Mouse (Mus musculus): ENCODE results near the gene Fam228b. TPM values are rescaled to one million over a fixed set of nuclear protein-coding genes. Genes with fewer than 3 reads are reported as not detected.
"Not testable (repeated sequence)": the region's sequence is repeated elsewhere in the genome, so short reads cannot be mapped to it uniquely, and the experiment has no call there.

Fam228b gene
- total RNA-seq (2014; fragmentation: Nextera tagmentation), result 6.0 and 15.0 TPM in 2 replicates
- total RNA-seq (2017), result 9.9 and 32.2 TPM in 2 replicates

DNA sequence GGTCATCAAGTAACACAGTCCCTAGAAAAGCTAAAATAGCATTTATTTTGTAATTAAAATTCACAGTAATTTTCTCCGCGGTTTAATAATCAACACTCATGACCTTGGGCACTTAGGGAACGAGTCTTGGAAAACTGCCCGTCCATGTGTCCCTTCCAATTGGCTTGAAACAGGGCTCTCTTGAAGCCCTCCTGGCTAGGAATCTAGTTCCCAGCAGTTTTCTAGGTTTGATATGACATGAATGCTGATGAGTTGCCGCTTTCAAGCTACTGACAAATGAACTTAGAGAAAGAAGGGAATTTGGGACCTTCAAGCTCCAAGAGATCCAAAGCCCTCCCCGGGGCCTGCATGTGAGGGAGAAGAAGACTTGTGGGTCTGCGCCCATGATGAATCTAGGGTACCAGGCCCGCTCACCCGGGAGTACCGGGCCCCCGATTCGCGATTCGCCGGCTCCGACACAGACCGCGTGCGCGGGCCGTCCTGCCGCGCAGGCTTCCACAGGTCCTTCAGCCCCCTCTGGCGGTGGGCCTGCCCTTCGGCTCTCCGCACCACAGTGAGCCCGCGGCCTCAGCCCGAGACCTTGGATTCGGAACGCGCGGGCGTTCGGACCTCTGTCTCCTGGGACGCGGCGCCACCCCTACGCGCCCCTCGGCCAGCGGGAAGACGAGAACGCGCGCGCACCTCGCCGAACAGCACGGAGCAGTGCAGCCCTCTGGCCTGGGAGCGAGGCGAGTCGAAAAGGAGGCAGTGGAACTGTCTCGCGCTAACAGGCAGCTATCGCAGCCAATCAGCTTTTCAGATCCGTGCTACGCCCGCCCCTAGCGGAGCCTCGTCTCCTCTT lies at the start of gene Fam228b, which contains the start of gene Pfn4:
Gene Fam228b, minus strand, starts transcription at position 776 of the 841 bp plus-strand sequence.
Gene Pfn4, plus strand, starts transcription at position 531 of the 841 bp plus-strand sequence.
- peak; percentile 96 for ATAC-seq (replicated peaks; ENCODE audit: low FRiP score, low TSS enrichment, poor library complexity, severe bottlenecking)

DNA sequence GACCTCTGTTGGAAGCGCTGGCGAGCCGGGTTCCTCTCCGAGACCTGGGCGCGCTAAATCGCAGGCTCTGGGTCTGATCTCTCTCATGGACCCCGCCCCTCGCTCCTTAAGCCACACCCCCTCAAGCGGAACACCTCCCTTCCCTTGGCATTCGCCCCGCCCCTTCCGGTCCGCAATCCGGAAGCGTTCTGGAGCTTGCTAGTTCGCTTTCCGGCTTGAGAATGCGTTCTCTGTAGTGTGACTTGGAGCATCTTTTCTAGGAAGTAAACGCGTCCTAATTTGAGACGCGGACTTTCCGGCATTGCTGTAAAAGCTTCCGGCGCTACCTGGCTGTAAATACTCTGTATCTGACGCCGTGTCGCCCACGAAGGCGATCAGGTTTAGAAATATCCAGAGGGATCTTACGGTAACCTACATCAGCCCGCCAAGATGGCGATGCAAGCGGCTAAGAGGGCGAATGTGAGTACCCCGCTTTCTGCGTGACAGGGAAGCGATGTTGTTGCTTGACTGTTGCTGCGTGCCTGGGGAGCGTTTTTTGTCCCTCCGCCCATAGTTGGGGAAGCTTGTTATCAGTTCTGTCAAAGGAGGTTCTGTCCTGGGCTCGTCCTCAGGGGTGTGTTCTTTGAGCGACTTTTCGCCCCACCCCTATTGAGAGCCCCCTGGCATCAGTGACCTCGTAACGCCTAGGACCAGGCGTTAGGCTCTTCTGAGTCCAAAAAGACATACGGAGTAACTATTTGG lies 48.5 kb upstream of the Fam228b start, which contains the start of gene Sf3b6:
Gene Sf3b6, plus strand, starts transcription at position 184 of the 741 bp plus-strand sequence.
- peak; percentile 98 for ATAC-seq (replicated peaks; ENCODE audit: low FRiP score, low TSS enrichment, poor library complexity, severe bottlenecking)

DNA sequence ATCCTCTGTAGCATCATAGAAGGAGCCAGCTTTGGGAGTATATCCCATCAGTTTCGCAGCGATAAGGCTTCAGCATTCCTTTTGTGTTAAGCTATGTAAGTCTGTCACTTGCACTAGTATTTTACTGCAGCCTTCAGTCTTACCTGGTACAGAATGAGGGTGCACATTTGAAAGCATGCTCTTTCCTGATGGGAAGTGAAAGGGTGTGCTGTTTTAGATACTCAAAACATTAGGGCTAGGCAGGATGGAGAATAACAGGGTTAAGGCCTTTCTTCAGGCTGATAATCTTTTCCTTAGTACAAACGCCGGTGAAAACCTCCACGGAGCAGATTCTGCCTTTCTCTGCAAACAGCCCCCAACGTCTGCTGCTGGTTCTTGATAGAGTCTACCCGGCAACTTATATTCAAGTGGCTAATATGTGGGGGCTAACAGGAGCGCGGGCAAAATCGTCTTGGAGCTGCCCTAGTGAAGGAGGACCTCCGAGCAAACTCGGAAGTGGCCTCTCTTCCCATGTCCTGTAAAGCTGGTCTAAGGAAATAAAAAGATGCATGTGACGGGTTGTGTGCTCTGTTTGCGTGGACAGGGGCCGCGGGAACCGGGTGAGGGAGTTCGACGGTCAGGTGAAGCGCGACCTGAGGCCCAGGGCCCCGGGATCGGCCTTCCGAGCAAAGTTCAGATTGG lies 47.8 kb upstream of the Fam228b start:
- peak; percentile 51 for ATAC-seq (replicated peaks; ENCODE audit: low FRiP score, low TSS enrichment, poor library complexity, severe bottlenecking)

DNA sequence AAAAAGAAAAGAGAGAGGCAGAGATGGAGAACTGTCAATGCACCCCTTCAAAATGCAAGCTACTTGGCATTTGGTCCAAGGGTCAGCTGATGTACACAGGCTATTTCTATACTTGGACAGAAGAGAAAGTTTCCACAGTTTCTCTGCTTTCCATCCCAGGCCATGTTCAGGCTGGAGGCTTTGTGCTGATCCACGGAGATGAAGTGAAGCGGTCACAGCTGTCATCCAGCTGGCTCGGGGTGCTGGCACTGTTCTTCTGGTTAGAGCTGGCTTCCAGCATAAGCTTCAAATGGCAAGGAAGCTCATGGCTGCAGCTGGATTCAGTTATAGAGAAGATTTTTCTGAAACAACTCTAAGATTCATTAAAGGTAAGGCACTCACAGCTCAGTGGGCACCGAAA lies 44.6 kb upstream of the Fam228b start:
- ATAC-seq (replicated peaks; ENCODE audit: low FRiP score, low TSS enrichment, poor library complexity, severe bottlenecking), result no peak

DNA sequence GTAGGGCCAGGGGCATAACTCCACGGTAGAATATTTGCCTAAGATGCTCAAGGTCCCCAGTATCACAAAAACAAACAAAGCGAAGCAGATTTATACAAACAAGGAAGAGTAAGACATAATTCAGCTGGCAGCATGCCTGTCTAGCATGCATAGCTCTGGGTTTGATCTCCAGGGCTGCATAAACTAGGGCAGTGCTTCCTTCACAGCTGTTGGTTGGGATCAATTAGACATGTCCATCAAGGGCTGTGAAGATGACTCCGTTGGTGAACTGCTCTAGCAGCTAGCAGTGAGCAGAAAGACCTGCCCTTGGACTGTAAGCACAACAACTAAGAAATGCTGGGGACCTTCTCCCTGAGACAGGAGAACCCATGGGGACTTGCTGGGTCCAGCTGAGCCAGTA lies 42.6 kb upstream of the Fam228b start:
- ATAC-seq (replicated peaks; ENCODE audit: low FRiP score, low TSS enrichment, poor library complexity, severe bottlenecking), result no peak

DNA sequence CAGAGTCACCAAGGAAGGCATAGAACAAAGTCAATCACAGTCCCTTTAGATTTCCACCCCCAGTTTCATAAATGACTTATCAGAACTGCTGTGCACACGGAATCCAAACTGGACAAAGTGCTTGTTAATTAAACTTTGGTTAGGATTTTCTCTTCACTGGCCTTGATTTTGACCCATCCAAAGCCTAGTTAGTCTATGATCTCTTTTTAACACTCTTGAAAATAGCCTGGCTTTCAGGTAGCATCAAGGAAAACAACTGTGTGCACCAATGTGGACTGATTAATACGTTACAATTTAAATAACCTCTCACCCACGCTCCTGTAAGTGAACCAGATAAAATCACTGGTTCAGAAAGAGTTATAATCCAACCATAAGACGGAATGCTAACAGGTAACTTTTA lies 42.0 kb upstream of the Fam228b start:
- ATAC-seq (replicated peaks; ENCODE audit: low FRiP score, low TSS enrichment, poor library complexity, severe bottlenecking), result no peak

DNA sequence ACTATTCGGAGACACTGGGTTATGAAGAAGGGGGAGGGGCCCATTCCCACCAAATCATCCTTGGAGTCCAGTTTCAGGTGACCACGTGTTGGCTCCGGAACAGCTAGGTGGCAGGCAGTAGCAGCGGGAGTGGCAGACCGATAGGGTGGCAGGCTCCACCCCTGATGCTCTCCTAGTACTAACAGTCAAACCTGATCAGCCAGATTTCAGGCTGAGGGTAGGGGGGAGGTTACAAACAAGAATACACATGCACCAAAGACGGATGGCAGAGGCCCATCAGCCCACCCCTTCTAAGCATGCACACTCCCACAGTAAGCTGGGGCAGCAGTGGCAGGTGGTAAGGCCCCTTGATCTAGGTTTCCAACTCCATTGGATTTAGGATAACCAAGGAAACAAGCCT lies 28.4 kb upstream of the Fam228b start:
- not testable (repeated sequence) for ATAC-seq (replicated peaks; ENCODE audit: low FRiP score, low TSS enrichment, poor library complexity, severe bottlenecking)

DNA sequence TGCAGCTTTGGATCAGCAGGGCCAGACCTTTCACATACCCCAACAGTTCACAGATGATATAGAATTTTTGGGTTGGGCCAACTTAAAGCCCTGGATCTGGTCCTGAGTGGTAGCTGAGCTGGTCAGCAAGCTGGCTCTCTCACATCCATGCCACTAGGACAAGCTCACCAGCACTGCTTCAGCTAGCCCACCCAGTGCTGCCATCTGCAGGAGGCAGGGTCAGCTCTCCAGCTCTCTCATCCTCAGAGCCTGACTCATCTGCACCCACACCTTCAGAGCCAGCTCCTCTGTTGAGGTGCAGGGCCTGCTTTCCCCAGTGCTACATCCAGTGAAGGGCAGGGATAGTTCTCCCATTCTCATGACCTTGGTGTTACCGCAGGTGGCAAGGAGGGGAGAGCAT lies 24.7 kb upstream of the Fam228b start:
- ATAC-seq (replicated peaks; ENCODE audit: low FRiP score, low TSS enrichment, poor library complexity, severe bottlenecking), result peak; percentile 81

DNA sequence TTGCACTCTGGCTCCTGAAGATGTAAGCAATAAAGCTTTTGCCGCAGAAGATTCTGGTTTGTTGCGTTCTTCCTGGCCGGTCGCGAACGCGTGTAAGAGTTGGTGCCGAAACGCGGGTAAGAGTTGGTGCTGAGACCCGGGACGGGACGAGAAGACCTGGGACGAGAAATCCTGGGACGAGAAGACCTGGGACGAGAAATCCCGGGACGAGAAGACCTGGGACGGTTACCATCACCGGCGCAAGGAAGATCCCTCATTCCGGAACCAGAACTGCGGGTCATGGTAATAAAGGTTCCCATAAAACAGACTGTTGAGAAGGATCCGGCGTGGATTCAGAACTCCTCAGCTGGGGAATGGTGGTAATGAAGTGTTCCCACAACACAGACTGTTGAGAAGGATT lies 19.1 kb upstream of the Fam228b start:
- not testable (repeated sequence) for ATAC-seq (replicated peaks; ENCODE audit: low FRiP score, low TSS enrichment, poor library complexity, severe bottlenecking)

DNA sequence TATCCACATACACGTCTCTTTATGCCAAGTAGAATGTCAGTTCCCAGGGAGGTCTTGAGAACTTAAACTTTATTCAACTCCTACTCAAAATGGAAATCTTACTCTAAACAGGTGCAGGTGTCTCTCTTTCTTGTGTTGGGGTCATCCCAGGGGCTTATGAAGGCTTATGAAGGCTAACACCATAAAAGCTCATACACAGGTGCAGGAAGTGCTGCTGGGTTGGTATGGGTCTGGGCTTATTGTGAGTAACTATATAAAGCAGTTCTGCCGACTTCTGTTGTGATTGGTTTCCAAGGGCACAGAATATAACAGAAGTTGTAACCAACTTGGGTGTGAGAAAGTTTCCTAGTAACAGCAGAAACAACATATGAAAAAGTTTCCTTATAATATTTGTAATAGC lies 15.4 kb upstream of the Fam228b start:
- ATAC-seq (replicated peaks; ENCODE audit: low FRiP score, low TSS enrichment, poor library complexity, severe bottlenecking), result no peak

DNA sequence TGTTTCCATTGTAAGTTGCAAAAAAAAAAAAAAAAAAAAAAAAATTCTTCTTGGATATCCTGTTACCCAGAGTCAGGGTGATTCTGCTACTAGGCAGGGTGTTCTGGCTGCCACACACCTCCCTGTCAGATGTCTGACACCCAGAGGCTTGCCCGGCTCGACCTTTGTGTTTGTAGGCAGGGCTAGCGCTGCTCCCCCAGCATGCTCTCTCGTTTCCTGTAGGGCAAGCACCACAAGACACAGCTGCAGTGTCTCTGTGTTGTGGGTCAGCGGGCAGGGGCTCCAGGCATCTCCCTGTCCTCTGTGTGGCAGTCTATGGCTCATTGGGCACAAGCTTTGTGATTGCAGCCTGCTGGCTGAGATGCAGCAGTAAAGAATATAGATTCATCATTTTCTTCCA lies 14.5 kb upstream of the Fam228b start:
- ATAC-seq (replicated peaks; ENCODE audit: low FRiP score, low TSS enrichment, poor library complexity, severe bottlenecking), result no peak

DNA sequence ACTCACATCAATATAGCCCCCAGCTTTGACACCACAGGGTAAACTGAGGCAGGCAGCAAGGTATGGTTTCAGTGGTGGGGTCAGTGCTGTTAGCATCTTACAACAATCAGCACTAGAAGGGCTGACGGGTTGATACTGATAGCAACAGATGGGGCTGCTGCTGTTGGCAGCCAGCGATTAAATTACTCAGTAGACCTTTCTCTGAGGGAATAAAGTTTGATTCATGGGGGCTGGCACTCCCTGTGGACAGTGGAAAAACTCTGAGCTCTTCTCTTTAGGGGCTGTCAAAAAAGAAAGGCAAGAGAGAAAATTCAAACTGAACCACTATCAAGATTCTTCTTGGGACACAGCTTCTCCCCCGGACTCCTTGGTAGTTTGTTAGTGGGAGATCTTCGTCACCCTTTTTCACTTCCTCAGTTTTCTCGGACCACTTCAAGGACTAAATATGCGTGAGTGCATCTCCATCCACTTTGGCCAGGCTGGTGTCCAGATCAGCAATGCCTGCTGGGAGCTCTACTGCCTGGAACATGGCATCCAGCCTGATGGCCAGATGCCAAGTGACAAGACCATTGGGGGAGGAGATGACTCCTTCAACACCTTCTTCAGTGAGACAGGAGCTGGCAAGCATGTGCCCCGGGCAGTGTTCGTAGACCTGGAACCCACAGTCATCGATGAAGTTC lies 12.8 kb upstream of the Fam228b start:
- ATAC-seq (replicated peaks; ENCODE audit: low FRiP score, low TSS enrichment, poor library complexity, severe bottlenecking), result not testable (repeated sequence)

DNA sequence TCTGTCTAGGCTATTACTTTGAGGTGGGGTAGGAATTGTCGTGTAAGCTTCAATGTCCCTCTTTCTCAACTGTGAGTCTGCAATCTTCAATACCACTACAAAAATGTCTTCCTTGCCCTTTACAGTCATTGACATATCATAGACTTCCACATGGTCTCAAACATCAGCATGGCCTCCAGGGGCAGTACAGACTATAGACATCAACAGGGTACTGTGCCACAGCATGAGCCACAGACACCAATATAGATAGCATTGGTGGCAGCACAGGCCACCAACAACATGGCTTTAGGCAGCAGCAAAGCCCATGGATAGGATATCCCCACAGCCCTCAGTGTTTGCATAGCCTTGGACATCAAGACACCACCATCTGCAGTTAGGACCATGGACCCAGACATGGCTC lies 12.2 kb upstream of the Fam228b start:
- peak; percentile 87 for ATAC-seq (replicated peaks; ENCODE audit: low FRiP score, low TSS enrichment, poor library complexity, severe bottlenecking)

DNA sequence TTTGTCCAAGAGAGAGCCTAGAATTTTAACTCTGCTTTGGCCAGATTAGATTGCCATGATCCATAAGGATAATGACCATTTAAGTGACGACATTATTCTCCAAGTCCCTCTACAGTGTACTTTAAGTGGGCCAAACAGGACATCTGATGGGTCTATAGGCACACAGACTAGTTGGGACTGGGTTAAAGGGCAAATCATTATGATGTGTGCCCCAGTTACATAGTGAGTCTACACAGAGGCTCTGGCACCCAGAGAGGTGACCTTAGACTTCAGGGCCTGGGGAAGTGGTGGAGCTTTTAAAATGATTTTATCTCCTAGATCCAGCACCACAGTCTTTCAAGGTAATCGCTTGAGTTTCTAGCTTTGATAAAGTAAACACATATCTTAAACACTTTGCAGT lies 11.2 kb upstream of the Fam228b start:
- no peak for ATAC-seq (replicated peaks; ENCODE audit: low FRiP score, low TSS enrichment, poor library complexity, severe bottlenecking)

DNA sequence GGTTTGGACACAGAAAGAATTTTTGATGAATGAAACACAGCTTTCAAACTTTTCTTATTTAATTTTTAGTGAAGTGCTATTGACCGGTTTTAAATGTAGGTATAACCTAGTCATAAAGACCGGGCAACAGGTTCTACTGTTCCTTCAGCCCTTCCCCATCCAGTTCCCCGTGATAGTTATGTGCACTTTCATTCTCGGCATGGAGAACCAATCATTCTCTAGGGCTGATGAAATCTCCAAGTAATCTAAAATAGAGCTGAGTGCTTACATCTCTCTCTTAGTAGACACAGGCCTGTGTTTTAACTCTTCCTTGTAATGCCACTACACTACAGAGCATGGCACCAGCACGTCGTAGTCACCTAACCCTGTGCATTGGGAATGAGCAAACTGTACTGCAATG lies 8.7 kb upstream of the Fam228b start:
- no peak for ATAC-seq (replicated peaks; ENCODE audit: low FRiP score, low TSS enrichment, poor library complexity, severe bottlenecking)

DNA sequence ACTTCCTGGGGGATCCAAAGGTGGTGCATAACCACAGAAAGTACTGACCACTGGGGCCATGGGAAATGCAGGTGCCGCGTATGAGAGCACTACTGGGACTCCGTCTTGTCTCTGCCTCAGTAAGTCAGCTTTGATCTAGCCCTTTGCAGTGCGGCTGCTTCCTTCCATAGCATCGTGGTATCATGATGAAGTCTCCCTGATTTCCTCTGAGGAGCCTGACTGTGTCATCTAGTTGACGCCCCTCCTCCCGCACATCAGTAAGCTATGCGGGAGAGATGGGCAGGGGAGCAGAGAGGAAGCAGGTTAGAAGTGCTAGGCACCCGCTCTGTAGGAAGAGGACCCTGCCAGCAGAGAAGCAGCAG lies 6.5 kb upstream of the Fam228b start:
- ATAC-seq (replicated peaks; ENCODE audit: low FRiP score, low TSS enrichment, poor library complexity, severe bottlenecking), result peak; percentile 55

DNA sequence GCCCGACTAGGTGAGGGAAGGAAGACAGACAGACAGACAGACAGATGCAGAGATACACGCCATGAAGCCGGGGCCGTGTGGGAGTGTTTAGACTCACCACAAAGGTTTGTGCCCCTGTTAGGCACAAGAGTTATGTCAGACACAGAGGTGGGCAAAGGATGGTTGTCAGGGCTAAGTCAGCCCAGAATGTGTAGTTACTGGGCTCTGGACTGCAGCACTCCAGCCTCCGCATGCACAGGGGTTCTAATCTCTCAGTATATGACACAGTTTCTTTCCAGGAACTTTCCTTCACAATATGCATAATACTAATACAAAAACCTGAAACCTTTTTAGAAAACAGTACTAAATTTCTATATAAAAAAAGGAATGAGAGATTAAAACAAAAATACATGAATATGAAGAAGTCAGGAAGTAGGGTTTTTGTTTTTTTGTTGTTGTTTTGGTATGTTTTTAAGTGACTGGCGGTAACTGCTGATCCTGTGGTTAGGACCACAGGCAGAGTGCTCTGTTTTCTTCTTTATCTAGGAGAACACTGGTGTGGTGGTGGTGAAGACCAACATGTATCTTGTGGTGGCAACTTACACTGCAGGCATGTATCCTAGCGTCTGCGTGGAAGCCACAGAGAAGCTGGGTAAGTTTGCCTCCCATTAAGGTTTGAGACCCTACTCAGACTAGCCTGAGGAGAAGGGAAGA lies 6.0 kb upstream of the Fam228b start:
- peak; percentile 97 for ATAC-seq (replicated peaks; ENCODE audit: low FRiP score, low TSS enrichment, poor library complexity, severe bottlenecking)

DNA sequence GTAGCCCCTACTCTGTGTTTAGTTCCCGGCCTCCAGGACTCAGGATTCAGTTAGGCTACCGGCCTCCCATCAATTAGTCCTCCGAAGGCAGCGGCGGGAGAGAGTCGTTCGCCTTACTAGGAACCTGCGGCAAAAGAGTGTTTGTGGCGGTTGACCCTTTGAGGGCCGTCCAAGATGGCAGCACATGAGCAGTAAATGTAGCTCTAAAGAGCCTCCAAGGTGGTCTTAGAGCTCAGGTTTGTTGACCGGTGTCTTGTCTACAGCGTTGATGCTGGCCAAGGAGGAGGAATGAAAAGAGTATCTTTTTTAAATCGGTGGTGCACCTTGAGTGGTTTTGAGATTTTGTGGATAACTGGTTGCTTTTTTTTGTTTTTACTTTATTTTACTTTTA lies 261 bp upstream of the Fam228b start:
- ATAC-seq (replicated peaks; ENCODE audit: low FRiP score, low TSS enrichment, poor library complexity, severe bottlenecking), result peak; percentile 34

DNA sequence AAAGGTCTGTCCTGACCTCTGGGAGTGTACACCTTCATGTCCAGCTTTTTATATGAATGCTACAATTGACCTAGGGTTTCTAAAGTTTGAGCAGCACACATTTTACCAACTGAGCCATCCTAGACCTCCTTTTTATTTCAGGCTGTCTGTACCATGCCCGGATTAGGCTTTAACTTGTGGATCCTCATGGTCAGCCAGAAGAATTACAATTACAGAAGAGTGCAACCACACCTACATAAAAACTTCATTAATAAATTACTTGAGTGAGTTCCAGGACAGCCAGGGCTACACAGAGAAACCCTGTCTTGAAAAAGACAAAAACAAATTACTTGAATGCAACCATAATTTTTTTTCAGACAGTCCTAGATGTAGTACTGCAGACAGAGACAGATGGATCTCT lies 12.0 kb downstream of the Fam228b start:
- ATAC-seq (replicated peaks; ENCODE audit: low FRiP score, low TSS enrichment, poor library complexity, severe bottlenecking), result no peak
